Mouse (Mus musculus) urinary bladder, adult 18-20 months (tissue): Measurements from ENCODE around the gene Bok.
"Not testable (repeated sequence)": the region's sequence is repeated elsewhere in the genome, so short reads cannot be mapped to it uniquely, and the experiment has no call there.

Experiments
- DNase-seq, 2 experiments: peaks; one replicate each; pipeline ENCODE4 v3.0.0; 2022; ENCODE audit warnings: low spot score in 2 of 2, mixed read lengths in 2 of 2

The Bok gene

GRCm38 (mm10) chr1:93685401-93686244 lies at the start of gene Bok:
Gene Bok, plus strand, starts transcription at chr1:93685660.
- DNase-seq = peak; percentile 65 to 78

GRCm38 (mm10) chr1:93636211-93636897 lies 49.1 kb upstream of the Bok start:
- DNase-seq = no peak

- DNase-seq = no peak
Observed at GRCm38 (mm10) chr1:93641978-93642377, 43.5 kb upstream of the Bok start.

GRCm38 (mm10) chr1:93642692-93643091 lies 42.8 kb upstream of the Bok start:
- no peak for DNase-seq

- DNase-seq = no peak
Observed at GRCm38 (mm10) chr1:93649604-93650172, 35.8 kb upstream of the Bok start.

GRCm38 (mm10) chr1:93654275-93654674 lies 31.2 kb upstream of the Bok start:
- no peak for DNase-seq

- DNase-seq = no peak
Observed at GRCm38 (mm10) chr1:93654798-93655197, 30.7 kb upstream of the Bok start.

- no peak for DNase-seq
Observed at GRCm38 (mm10) chr1:93656325-93657024, 29.0 kb upstream of the Bok start.

GRCm38 (mm10) chr1:93657025-93657360 lies 28.5 kb upstream of the Bok start:
- no peak for DNase-seq

- not testable (repeated sequence) for DNase-seq
Observed at GRCm38 (mm10) chr1:93658559-93658958, 26.9 kb upstream of the Bok start, which contains the start of gene Stk25. Gene Stk25, minus strand, starts transcription at chr1:93658659.

- no peak for DNase-seq
Observed at GRCm38 (mm10) chr1:93667760-93668400, 17.6 kb upstream of the Bok start.

- peak; percentile 72 to 79 for DNase-seq
Observed at GRCm38 (mm10) chr1:93668791-93669548, 16.5 kb upstream of the Bok start.

- DNase-seq = no peak
Observed at GRCm38 (mm10) chr1:93669941-93670340, 15.5 kb upstream of the Bok start.

- no peak for DNase-seq
Observed at GRCm38 (mm10) chr1:93672682-93673081, 12.8 kb upstream of the Bok start.

GRCm38 (mm10) chr1:93678386-93678785 lies 7.1 kb upstream of the Bok start:
- no peak for DNase-seq

GRCm38 (mm10) chr1:93679889-93680568 lies 5.4 kb upstream of the Bok start:
- peak; percentile 25 to 59 for DNase-seq

GRCm38 (mm10) chr1:93686245-93686960 lies 943 bp downstream of the Bok start:
- DNase-seq = peak; percentile 46 to 68

GRCm38 (mm10) chr1:93686961-93687320 lies 1.5 kb downstream of the Bok start:
- DNase-seq = no peak

GRCm38 (mm10) chr1:93688154-93688553 lies 2.7 kb downstream of the Bok start:
- DNase-seq = no peak
